Mouse (Mus musculus) CH12.LX (cell line): ENCODE results near the gene Polk. TPM values are rescaled to one million over a fixed set of nuclear protein-coding genes. Genes with fewer than 3 reads are reported as not detected.

ENCODE experiments used
- DNase-seq: peaks from one replicate; pipeline ENCODE4 v3.0.0-alpha.2; 2013; ENCODE audit errors: extremely low read depth
- H3K27ac ChIP-seq: 2 replicates; pipeline ENCODE4 v1.5.1; 2012; ENCODE audit warnings: low read depth, mild to moderate bottlenecking, control low read depth, moderate library complexity; ENCODE audit not compliant: insufficient read depth
- H3K27me3 ChIP-seq: replicated peaks from 2 replicates; pipeline ENCODE3; 2012; ENCODE audit warnings: inconsistent platforms
- H3K36me3 ChIP-seq, 2 experiments: replicated peaks in 1 of 2; 2 replicates each; pipeline versions ENCODE3 to v1.6.1; 2012; ENCODE audit warnings: inconsistent platforms in 1 of 2, low read length in 1 of 2, mild to moderate bottlenecking in 1 of 2, mixed read lengths in 1 of 2, moderate library complexity in 1 of 2; ENCODE audit not compliant: control insufficient read depth in 1 of 2, insufficient read depth in 1 of 2
- H3K4me1 ChIP-seq, 2 experiments: 2 replicates each; pipeline ENCODE4 v1.6.1; 2012; ENCODE audit warnings: inconsistent platforms in 1 of 2, moderate library complexity in 1 of 2; ENCODE audit not compliant: insufficient read depth in 2 of 2, control insufficient read depth in 1 of 2
- H3K4me2 ChIP-seq: 2 replicates; pipeline ENCODE4 v1.6.1; 2012; ENCODE audit warnings: low read depth, mild to moderate bottlenecking, control low read depth; ENCODE audit not compliant: poor library complexity, insufficient read depth, severe bottlenecking
- H3K4me3 ChIP-seq, 3 experiments: fragments of 150-350 bp in 1 of 3; sonication (generic) in 1 of 3; replicated peaks in 1 of 3; 2 replicates each; pipeline versions ENCODE3 to v1.5.1; 2011 to 2012; ENCODE audit warnings: low read depth in 2 of 3, low read length in 2 of 3, mild to moderate bottlenecking in 2 of 3, moderate library complexity in 2 of 3, control low read depth in 1 of 3, improper control_type of control experiment in 1 of 3, inconsistent platforms in 1 of 3, mixed read lengths in 1 of 3; ENCODE audit not compliant: poor library complexity in 1 of 3
- H3K79me2 ChIP-seq: replicated peaks from 2 replicates; pipeline ENCODE4 v1.6.1; 2012; ENCODE audit warnings: mild to moderate bottlenecking, moderate library complexity; ENCODE audit not compliant: control insufficient read depth, poor library complexity, insufficient read depth, severe bottlenecking; ENCODE audit errors: extremely low read depth
- H3K9ac ChIP-seq: 2 replicates; pipeline ENCODE4 v1.6.1; 2012; ENCODE audit warnings: low read depth, mild to moderate bottlenecking, control low read depth, moderate library complexity; ENCODE audit not compliant: insufficient read depth
- H3K9me3 ChIP-seq: replicated peaks from 2 replicates; pipeline ENCODE3; 2012; ENCODE audit warnings: low read length, inconsistent platforms, mixed read lengths
- BHLHE40 ChIP-seq: IDR thresholded peaks from 2 replicates; pipeline ENCODE4 v1.6.1; 2011; ENCODE audit warnings: mild to moderate bottlenecking, low read depth, low read length, improper control_type of control experiment
- CHD1 ChIP-seq: IDR thresholded peaks from 2 replicates; pipeline ENCODE4 v1.6.1; 2012; ENCODE audit warnings: low read depth, low read length, improper control_type of control experiment, inconsistent platforms
- CHD2 ChIP-seq: IDR thresholded peaks from 2 replicates; pipeline ENCODE4 v1.6.1; 2011; ENCODE audit warnings: low read length, improper control_type of control experiment
- CTCF ChIP-seq, 2 experiments: IDR thresholded peaks in 1 of 2; conservative IDR thresholded peaks in 1 of 2; 2 replicates each; pipeline ENCODE4 v1.5.1; 2011 to 2012; ENCODE audit warnings: low read depth in 2 of 2, low read length in 2 of 2, improper control_type of control experiment in 1 of 2, inconsistent platforms in 1 of 2, mild to moderate bottlenecking in 1 of 2, moderate library complexity in 1 of 2
- E2F4 ChIP-seq: IDR thresholded peaks from 2 replicates; pipeline ENCODE4 v1.6.1; 2011; ENCODE audit warnings: low read depth, low read length, improper control_type of control experiment; ENCODE audit not compliant: insufficient replicate concordance
- ELF1 ChIP-seq: IDR thresholded peaks from 2 replicates; pipeline ENCODE4 v1.6.1; 2014; ENCODE audit warnings: low read depth, mild to moderate bottlenecking, inconsistent platforms, low read length, improper control_type of control experiment
- EP300 ChIP-seq: IDR thresholded peaks from 2 replicates; pipeline ENCODE4 v1.6.1; 2011; ENCODE audit warnings: low read length, improper control_type of control experiment
- ETS1 ChIP-seq: conservative IDR thresholded peaks from 2 replicates; pipeline ENCODE4 v1.6.1; 2012; ENCODE audit warnings: low read depth, mild to moderate bottlenecking, inconsistent platforms, low read length, improper control_type of control experiment, moderate library complexity
- GABPA ChIP-seq: IDR thresholded peaks from 2 replicates; pipeline ENCODE4 v1.6.1; 2012; ENCODE audit warnings: low read depth, low read length, improper control_type of control experiment, inconsistent platforms; ENCODE audit not compliant: insufficient replicate concordance
- HCFC1 ChIP-seq: IDR thresholded peaks from 2 replicates; pipeline ENCODE4 v1.6.1; 2012; ENCODE audit warnings: low read depth, mild to moderate bottlenecking, inconsistent platforms, low read length, improper control_type of control experiment
- IRF4 ChIP-seq: IDR thresholded peaks from 2 replicates; pipeline ENCODE4 v1.6.1; 2014; ENCODE audit warnings: low read depth, mild to moderate bottlenecking, inconsistent platforms, low read length, improper control_type of control experiment
- JUN ChIP-seq: IDR thresholded peaks from 2 replicates; pipeline ENCODE4 v1.6.1; 2011; ENCODE audit warnings: low read depth, mild to moderate bottlenecking, low read length, improper control_type of control experiment, moderate library complexity; ENCODE audit not compliant: insufficient read depth
- JUND ChIP-seq: conservative IDR thresholded peaks from 2 replicates; pipeline ENCODE4 v1.6.1; 2011; ENCODE audit warnings: low read depth, low read length, improper control_type of control experiment
- KAT2A ChIP-seq: IDR thresholded peaks from 2 replicates; pipeline ENCODE4 v1.6.1; 2012; ENCODE audit warnings: low read length, improper control_type of control experiment, inconsistent platforms; ENCODE audit not compliant: insufficient replicate concordance
- MAFK ChIP-seq: IDR thresholded peaks from 2 replicates; pipeline ENCODE4 v1.6.1; 2011; ENCODE audit warnings: low read length, improper control_type of control experiment; ENCODE audit not compliant: insufficient replicate concordance
- MAX ChIP-seq: IDR thresholded peaks from 2 replicates; pipeline ENCODE4 v1.6.1; 2011; ENCODE audit warnings: low read length, improper control_type of control experiment
- MAZ ChIP-seq: IDR thresholded peaks from 2 replicates; pipeline ENCODE4 v1.6.1; 2012; ENCODE audit warnings: low read depth, mild to moderate bottlenecking, inconsistent platforms, low read length, improper control_type of control experiment, moderate library complexity
- MEF2A ChIP-seq: IDR thresholded peaks from 2 replicates; pipeline ENCODE4 v1.6.1; 2014; ENCODE audit warnings: low read depth, mild to moderate bottlenecking, inconsistent platforms, low read length, improper control_type of control experiment, borderline replicate concordance
- MXI1 ChIP-seq: IDR thresholded peaks from 2 replicates; pipeline ENCODE4 v1.6.1; 2011; ENCODE audit warnings: mild to moderate bottlenecking, low read depth, low read length, improper control_type of control experiment
- MYC ChIP-seq: IDR thresholded peaks from 2 replicates; pipeline ENCODE4 v1.6.1; 2011; ENCODE audit warnings: low read depth, mild to moderate bottlenecking, improper control_type of control experiment, low read length
- NELFE ChIP-seq: IDR thresholded peaks from 2 replicates; pipeline ENCODE4 v1.6.1; 2011; ENCODE audit warnings: low read depth, low read length, improper control_type of control experiment
- NRF1 ChIP-seq: IDR thresholded peaks from 2 replicates; pipeline ENCODE4 v1.6.1; 2014; ENCODE audit warnings: low read depth, mild to moderate bottlenecking, inconsistent platforms, low read length, improper control_type of control experiment, moderate library complexity
- PAX5 ChIP-seq: IDR thresholded peaks from 2 replicates; pipeline ENCODE4 v1.6.1; 2012; ENCODE audit warnings: low read length, inconsistent platforms, mixed read lengths
- POLR2A ChIP-seq: IDR thresholded peaks from 2 replicates; pipeline ENCODE4 v1.6.1; 2011; ENCODE audit warnings: low read depth, mild to moderate bottlenecking, improper control_type of control experiment, low read length
- POLR2AphosphoS2 ChIP-seq: IDR thresholded peaks from 2 replicates; pipeline ENCODE4 v1.6.1; 2011; ENCODE audit warnings: low read depth, low read length, improper control_type of control experiment
- RAD21 ChIP-seq: IDR thresholded peaks from 2 replicates; pipeline ENCODE4 v1.6.1; 2011; ENCODE audit warnings: low read depth, mild to moderate bottlenecking, low read length, improper control_type of control experiment, moderate library complexity
- RCOR1 ChIP-seq: conservative IDR thresholded peaks from 2 replicates; pipeline ENCODE4 v1.6.1; 2012; ENCODE audit warnings: low read depth, mild to moderate bottlenecking, inconsistent platforms, low read length, improper control_type of control experiment
- SIN3A ChIP-seq: IDR thresholded peaks from 2 replicates; pipeline ENCODE4 v1.6.1; 2012; ENCODE audit warnings: low read length, improper control_type of control experiment, inconsistent platforms
- SMC3 ChIP-seq: IDR thresholded peaks from 2 replicates; pipeline ENCODE4 v1.6.1; 2011; ENCODE audit warnings: low read depth, low read length, improper control_type of control experiment
- TBP ChIP-seq: conservative IDR thresholded peaks from 2 replicates; pipeline ENCODE4 v1.6.1; 2011; ENCODE audit warnings: low read depth, low read length, improper control_type of control experiment
- TCF12 ChIP-seq: IDR thresholded peaks from 2 replicates; pipeline ENCODE4 v1.6.1; 2014; ENCODE audit warnings: low read depth, mild to moderate bottlenecking, inconsistent platforms, low read length, improper control_type of control experiment
- UBTF ChIP-seq: IDR thresholded peaks from 2 replicates; pipeline ENCODE4 v1.6.1; 2012; ENCODE audit warnings: low read depth, mild to moderate bottlenecking, inconsistent platforms, low read length, improper control_type of control experiment, moderate library complexity
- USF1 ChIP-seq: IDR thresholded peaks from 2 replicates; pipeline ENCODE4 v1.6.1; 2014; ENCODE audit warnings: low read depth, mild to moderate bottlenecking, inconsistent platforms, low read length, improper control_type of control experiment
- USF2 ChIP-seq: conservative IDR thresholded peaks from 2 replicates; pipeline ENCODE4 v1.6.1; 2011; ENCODE audit warnings: low read depth, low read length, improper control_type of control experiment
- ZC3H11A ChIP-seq: IDR thresholded peaks from 2 replicates; pipeline ENCODE4 v1.6.1; 2012; ENCODE audit warnings: low read depth, mild to moderate bottlenecking, inconsistent platforms, low read length, improper control_type of control experiment
- ZKSCAN1 ChIP-seq: IDR thresholded peaks from 2 replicates; pipeline ENCODE4 v1.6.1; 2012; ENCODE audit warnings: low read depth, inconsistent platforms, low read length, improper control_type of control experiment, borderline replicate concordance
- ZMIZ1 ChIP-seq: IDR thresholded peaks from 2 replicates; pipeline ENCODE4 v1.6.1; 2012; ENCODE audit warnings: low read depth, mild to moderate bottlenecking, inconsistent platforms, low read length, improper control_type of control experiment
- ZNF384 ChIP-seq: IDR thresholded peaks from 2 replicates; pipeline ENCODE4 v1.6.1; 2012; ENCODE audit warnings: low read depth, low read length, improper control_type of control experiment, inconsistent platforms
- dilution Hi-C: fragments of 300-500 bp; cut with MboI; formaldehyde crosslinking; loops from 2 replicates; pipeline ENCODE4 v1.14.3; 2020; ENCODE audit warnings: low sequenced_read_pairs; ENCODE audit not compliant: extremely low pct_unique_long_range_greater_than_20kb, extremely low pct_ligation_motif_present
- in situ Hi-C: fragments of 300-500 bp; cut with MboI; formaldehyde crosslinking; loops from 3 replicates; pipeline ENCODE4 v1.14.3; 2019; ENCODE audit warnings: low sequenced_read_pairs, low pct_ligation_motif_present, low pct_unique_long_range_greater_than_20kb, mixed read lengths
- polyA plus RNA-seq: library from polyadenylated mRNA; unstranded; fragments of >175 nt; gene quantifications from 2 replicates; pipeline ENCODE4 v1.2.1, GENCODE M21; 2012; ENCODE audit warnings: low read depth; ENCODE audit not compliant: insufficient read length
- total RNA-seq, 2 experiments: library from RNA; depleted of rRNA; stranded (reverse); fragments of 300-350 nt in 1 of 2; fragments of >200 nt in 1 of 2; gene quantifications; 2 replicates each; pipeline ENCODE4 v1.2.3; 2012 to 2014

The Polk gene
- total and polyA plus RNA-seq, 3 experiments: 10.4 to 12.9 (median 10.5) TPM

GRCm38 (mm10) chr13:96510635-96511034 lies 31.7 kb downstream of the Polk start:
- no peaks in the 10 kb centered on the region for H3K79me2 ChIP-seq

DNA sequence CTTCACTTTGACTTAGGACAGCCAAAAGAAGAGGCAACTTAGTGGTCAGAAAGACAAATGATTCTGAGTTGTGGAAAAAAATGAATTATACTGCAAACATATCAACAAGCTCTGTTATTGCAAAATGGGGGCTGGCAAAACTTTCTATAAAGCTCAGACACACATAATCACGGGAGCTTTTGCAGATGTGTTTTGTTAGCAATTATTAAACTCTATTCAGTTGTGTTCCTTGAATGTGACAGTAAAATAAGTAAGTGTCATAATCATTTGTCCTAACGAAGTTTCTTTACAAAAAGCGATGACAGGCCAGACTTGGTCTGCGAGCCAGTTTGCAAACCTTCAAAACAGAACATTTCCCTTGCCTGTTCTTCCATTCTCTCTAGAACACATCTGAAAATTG lies 34.8 kb downstream of the Polk start:
- dilution Hi-C loops: no loop called here

More at GRCm38 (mm10) chr13:96510635-96511034, 31.7 kb downstream of the Polk start:
- dilution Hi-C loops (no loop called here), in situ Hi-C loops (no loop called here)
- H3K36me3 ChIP-seq: peaks cover 34 to 64% of the 10 kb centered on the region in 2 experiments
- peaks cover 7 to 33% of the 10 kb centered on the region in 2 experiments for H3K4me1 ChIP-seq
- H3K4me2 ChIP-seq: peak overlapping the region; percentile 18
- no peaks in the 10 kb centered on the region for H3K27me3 ChIP-seq
- peak overlapping the region; percentile 86 for H3K27ac ChIP-seq
- H3K4me3 ChIP-seq: peak overlapping the region in 2 of 3 experiments; percentile 18 to 22
- H3K9ac ChIP-seq: peak overlapping the region; percentile 61
- TF ChIP-seq RCOR1: no peak
- no peak for TF ChIP-seq SMC3
- TF ChIP-seq TBP: peak; percentile 57; the same call in 1 of the 2 replicates
- peak; percentile 87 for TF ChIP-seq IRF4
- no peak for TF ChIP-seq NELFE
- TF ChIP-seq RAD21: no peak; the same call in 1 of the 2 replicates
- TF ChIP-seq HCFC1: no peak; the same call in 1 of the 2 replicates
- TF ChIP-seq UBTF: peak; percentile 55; the same call in 1 of the 2 replicates
- TF ChIP-seq BHLHE40: peak; percentile 87
- no peak for TF ChIP-seq ZKSCAN1
- no peak for TF ChIP-seq SIN3A
- TF ChIP-seq USF2: no peak
- TF ChIP-seq ELF1: no peak
- no peak for TF ChIP-seq CHD2
- TF ChIP-seq MAX: no peak; the same call in 1 of the 2 replicates
- TF ChIP-seq ETS1: peak; percentile 87
- no peak for TF ChIP-seq CTCF (conservative IDR thresholded peaks at IDR 0.05 in 1 of 2, IDR thresholded peaks at IDR 0.05 in 1 of 2; ENCODE audit: low read depth in 2 of 2, low read length in 2 of 2)
- no peak for TF ChIP-seq E2F4
- 0 out of 2 replicates have a peak, but pooled peaks have one; percentile 60 for TF ChIP-seq MXI1
- no peak for TF ChIP-seq GABPA
- TF ChIP-seq CHD1: no peak; the same call in 1 of the 2 replicates
- peak; percentile 90 for TF ChIP-seq EP300
- TF ChIP-seq POLR2AphosphoS2: no peak
- TF ChIP-seq PAX5: no peak
- TF ChIP-seq ZNF384: no peak
- TF ChIP-seq ZC3H11A: no peak
- no peak for TF ChIP-seq MAZ
- TF ChIP-seq USF1: no peak
- TF ChIP-seq JUN: peak; percentile 95
- peak; percentile 63 for TF ChIP-seq TCF12
- no peak for TF ChIP-seq ZMIZ1
- peak; percentile 67; the same call in 1 of the 2 replicates for TF ChIP-seq MEF2A
- peak; percentile 85; the same call in 1 of the 2 replicates for TF ChIP-seq MYC
- TF ChIP-seq MAFK: no peak
- peak; percentile 97 for TF ChIP-seq JUND
- peak; percentile 46 for TF ChIP-seq POLR2A
- TF ChIP-seq KAT2A: no peak
- TF ChIP-seq NRF1: no peak
- no peaks in the 10 kb centered on the region for H3K9me3 ChIP-seq
- peak; percentile 86 for DNase-seq

More for the DNA sequence above, 34.8 kb downstream of the Polk start:
- Histone ChIP-seq H3K27me3 (no peaks in the 10 kb centered on the region), H3K4me1 (peaks cover 7 to 31% of the 10 kb centered on the region in 2 experiments), H3K4me2 (no peak overlapping the region), H3K27ac (no peak overlapping the region), H3K4me3 (no peak overlapping the region), H3K9ac (no peak overlapping the region), H3K9me3 (no peaks in the 10 kb centered on the region), H3K36me3 (peaks cover 20 to 54% of the 10 kb centered on the region in 2 experiments), H3K79me2 (no peaks in the 10 kb centered on the region)
- no peak for TF ChIP-seq PAX5
- TF ChIP-seq ELF1: no peak
- TF ChIP-seq ZC3H11A: no peak
- no peak for TF ChIP-seq SMC3
- no peak for TF ChIP-seq KAT2A
- no peak for TF ChIP-seq ETS1
- TF ChIP-seq EP300: no peak
- no peak for TF ChIP-seq ZKSCAN1
- TF ChIP-seq CTCF (conservative IDR thresholded peaks at IDR 0.05 in 1 of 2, IDR thresholded peaks at IDR 0.05 in 1 of 2; ENCODE audit: low read depth in 2 of 2, low read length in 2 of 2): no peak
- no peak for TF ChIP-seq CHD2
- no peak for TF ChIP-seq HCFC1
- TF ChIP-seq USF1: no peak
- no peak for TF ChIP-seq MAX
- no peak for TF ChIP-seq USF2
- no peak for TF ChIP-seq NELFE
- no peak for TF ChIP-seq MAFK
- TF ChIP-seq RCOR1: no peak
- no peak for TF ChIP-seq GABPA
- TF ChIP-seq MEF2A: no peak
- in situ Hi-C loops: no loop called here
- no peak for DNase-seq
